Mouse (Mus musculus): ENCODE results near the gene Tdg.

DNA sequence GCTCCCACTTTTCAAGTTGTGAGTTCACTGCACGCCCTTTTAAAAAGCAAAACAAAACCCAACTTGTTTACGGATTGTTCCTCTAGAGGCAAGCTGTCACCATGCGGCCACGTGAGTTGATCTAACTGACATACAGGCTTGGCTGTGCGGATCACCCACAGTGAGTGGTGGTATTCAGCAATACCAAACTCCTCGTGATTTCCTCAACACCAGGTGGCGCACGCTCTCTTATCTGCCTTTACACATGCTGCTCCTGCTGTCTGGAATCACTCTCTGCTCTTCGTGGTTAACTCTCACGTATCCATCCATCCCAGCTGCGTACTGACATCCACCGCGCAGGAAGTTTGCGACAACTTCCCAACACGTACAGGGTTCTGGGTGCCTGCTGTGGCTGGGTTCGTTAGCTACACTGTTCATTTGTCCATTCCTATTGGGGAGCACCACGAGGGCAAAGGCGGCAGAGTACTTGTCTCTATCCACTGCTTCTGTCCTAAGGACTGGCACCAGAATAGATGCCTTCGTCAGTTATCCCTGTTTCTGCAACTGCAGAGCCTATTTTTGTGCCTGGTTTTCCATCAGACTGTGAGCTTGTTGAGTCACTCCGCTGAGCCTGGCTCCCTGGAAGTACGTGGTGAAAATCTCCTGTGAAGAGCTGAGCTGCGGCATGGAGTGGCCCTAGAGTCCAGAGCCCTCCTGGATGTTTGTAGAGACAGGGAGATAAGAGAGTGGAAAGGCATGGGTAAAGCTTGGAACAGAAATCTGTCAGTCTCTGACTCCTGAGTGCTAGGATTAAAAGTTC is 37.0 kb downstream of the Tdg start:
- TF ChIP-seq CTCF (IDR thresholded peaks at IDR 0.05; ENCODE audit: low read depth) (peak; percentile 95), EP300 (optimal IDR thresholded peaks at IDR 0.05) (no peak)

Measured in stomach, postnatal 0 days (tissue).